Mouse (Mus musculus) liver, embryonic 14.5 days (tissue): ENCODE data around the gene Myom3.

Experiments used
- CTCF ChIP-seq: IDR thresholded peaks from 2 replicates; pipeline ENCODE4 v1.5.1; 2016; ENCODE audit warnings: antibody characterized with exemption, low read depth, control low read depth
- EP300 ChIP-seq: IDR thresholded peaks from 2 replicates; pipeline ENCODE4 v1.6.1; 2016; ENCODE audit warnings: antibody characterized with exemption, low read depth

GRCm38 (mm10) chr4:135855080-135855479, 95.6 kb downstream of the Myom3 start:
- no peak for TF ChIP-seq CTCF
- no peak for TF ChIP-seq EP300
